Mouse (Mus musculus) large intestine, adult 2 months (tissue): ENCODE measurements around the gene Rapgef1. TPM values are rescaled to one million over a fixed set of nuclear protein-coding genes. Genes with fewer than 3 reads are reported as not detected.

ENCODE experiments used
- DNase-seq: peaks from one replicate; pipeline ENCODE4 v3.0.0-alpha.2; 2012; ENCODE audit warnings: low read depth, low spot score
- WGBS: fragments of 180-500 bp; shearing (Covaris S2); methylation state at CpG from one replicate; pipeline ENCODE4 v1.1.7; 2018; 5-methylcytosine and 5-hydroxymethylcytosine counted together
- polyA plus RNA-seq: library from polyadenylated mRNA; depleted of rRNA; stranded (reverse); fragments of >200 nt; gene quantifications from 2 replicates; pipeline ENCODE4 v1.2.3, GENCODE M21; 2012

Gene Rapgef1
- polyA plus RNA-seq, 1 experiment, result 25.0 TPM

GRCm38 (mm10) chr2:29724664-29725365 lies 105.3 kb downstream of the Rapgef1 start:
- DNase-seq, result no peak
- 47% methylated on average over 5 of the region's 5 CpGs for WGBS

DNA sequence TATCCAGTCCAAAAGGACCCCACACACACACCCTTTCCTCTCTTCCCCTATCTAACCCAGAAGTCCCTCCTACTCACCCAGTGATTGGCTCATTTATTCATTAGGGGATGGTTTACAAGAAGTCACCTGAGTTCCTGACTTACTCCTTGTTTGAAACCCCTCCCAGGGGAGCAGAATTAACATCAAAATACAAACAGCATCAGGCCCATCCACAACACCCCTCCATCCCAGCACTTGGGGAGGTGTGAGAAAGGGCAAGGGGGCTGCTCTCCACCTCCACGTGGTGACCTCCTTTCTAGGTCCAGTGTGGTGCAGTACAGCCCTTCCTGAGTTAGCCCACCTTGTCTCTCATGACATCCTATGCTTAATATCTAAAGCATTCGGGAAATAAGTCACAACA lies 110.0 kb downstream of the Rapgef1 start:
- WGBS, result 53% methylated on average over 2 of the region's 2 CpGs
- DNase-seq, result no peak

DNA sequence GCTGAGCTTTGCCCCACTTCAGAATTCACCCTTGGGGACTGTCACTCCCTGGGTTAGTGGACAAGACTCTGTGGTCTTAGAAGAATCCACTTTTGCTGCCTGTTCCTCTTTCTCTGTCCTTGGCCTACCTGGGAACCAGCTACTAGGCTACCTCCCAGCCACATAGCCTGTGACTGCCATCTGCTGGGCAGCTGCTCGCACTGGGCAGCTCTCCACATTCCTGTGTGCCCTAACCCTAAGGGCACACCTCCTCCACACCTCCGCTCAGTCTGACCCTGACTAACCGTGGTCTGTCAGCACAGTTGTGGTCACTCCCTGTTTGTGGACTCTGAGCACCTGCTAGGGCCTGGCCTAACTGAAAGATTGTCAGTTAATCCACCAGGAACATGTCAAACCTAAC lies 112.0 kb downstream of the Rapgef1 start:
- WGBS, result 51% methylated on average over 3 of the region's 3 CpGs
- DNase-seq, result no peak

DNA sequence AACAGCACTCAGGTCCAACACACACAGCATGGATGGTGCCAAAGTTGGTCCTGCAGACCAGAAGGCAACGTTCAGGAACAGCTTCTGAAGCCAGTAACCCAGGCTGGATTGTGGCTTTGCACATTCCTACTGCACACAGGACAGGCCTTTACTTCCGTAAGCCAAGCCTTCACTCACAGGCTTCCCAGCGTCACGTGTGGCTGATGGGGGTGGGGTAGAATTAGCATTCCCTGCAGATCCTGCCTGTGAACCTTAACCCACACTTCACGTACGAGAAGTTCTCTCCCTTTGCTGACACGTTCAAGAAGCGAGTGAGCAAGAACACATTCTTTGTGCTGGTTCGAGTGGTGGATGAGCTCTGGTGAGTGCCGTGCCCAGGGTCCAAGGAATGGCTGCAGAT lies 113.0 kb downstream of the Rapgef1 start:
- no peak for DNase-seq
- WGBS, result 92% methylated on average over 10 of the region's 10 CpGs

DNA sequence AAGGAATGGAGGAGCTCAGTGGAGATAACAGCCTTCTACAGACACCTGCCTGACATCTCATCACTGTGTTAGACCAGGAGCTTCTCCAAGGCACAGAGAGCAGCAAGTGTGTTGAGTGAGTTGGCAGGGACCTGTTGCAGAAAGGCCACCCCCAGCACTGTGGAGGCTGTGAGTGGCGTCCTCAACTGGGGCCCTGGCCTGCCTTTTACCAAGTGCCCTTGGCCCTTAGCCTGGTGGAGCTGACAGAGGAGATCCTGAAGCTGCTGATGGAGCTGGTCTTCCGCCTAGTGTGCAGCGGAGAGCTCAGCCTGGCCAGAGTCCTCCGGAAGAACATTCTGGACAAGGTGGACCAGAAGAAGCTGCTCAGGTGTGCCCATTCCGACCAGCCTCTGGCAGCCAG lies 113.8 kb downstream of the Rapgef1 start:
- WGBS, result 93% methylated on average over 5 of the region's 5 CpGs
- no peak for DNase-seq

DNA sequence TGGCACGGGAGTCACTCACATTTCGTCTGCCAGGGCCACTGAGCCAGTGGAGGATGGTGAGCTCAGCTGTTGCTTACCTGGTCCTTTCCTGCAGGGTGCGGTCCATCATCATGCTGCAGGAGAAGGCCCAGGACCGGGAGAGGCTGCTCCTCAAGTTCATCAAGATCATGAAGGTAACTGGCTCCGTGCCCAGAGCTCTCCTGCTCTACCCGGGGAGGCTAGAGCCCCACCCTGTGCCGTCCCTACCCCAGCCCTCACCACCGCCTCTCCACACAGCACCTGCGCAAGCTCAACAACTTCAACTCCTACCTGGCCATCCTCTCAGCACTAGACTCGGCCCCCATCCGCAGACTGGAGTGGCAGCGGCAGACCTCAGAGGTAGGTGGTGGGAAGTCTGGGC lies 116.2 kb downstream of the Rapgef1 start:
- 51% methylated on average over 12 of the region's 12 CpGs for WGBS
- no peak for DNase-seq

- no peak for DNase-seq
- 62% methylated on average over 12 of the region's 12 CpGs for WGBS
These were observed 117.8 kb downstream of the Rapgef1 start for GRCm38 (mm10) chr2:29737209-29737925.

DNA sequence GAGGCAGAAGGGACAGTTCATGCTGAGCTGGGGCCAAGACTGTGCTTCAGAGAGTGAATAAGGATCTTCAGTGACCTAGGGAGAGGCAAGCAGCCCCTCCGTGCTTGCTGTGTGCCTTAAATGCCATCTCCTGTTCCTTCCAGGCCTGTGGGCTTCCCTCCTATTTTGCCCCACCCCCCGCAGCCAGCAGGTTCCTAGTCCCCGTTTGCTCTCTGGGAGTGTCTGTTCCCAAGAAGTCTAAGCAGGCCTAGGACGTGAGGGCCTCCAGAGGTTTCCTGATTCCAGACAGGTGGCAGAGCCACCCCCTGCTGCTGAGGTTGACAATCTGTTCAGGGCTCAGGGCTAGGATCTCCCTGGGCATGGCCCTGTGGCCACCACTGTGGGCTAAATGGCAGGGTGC lies 119.3 kb downstream of the Rapgef1 start:
- WGBS, result 71% methylated on average over 4 of the region's 4 CpGs
- no peak for DNase-seq

DNA sequence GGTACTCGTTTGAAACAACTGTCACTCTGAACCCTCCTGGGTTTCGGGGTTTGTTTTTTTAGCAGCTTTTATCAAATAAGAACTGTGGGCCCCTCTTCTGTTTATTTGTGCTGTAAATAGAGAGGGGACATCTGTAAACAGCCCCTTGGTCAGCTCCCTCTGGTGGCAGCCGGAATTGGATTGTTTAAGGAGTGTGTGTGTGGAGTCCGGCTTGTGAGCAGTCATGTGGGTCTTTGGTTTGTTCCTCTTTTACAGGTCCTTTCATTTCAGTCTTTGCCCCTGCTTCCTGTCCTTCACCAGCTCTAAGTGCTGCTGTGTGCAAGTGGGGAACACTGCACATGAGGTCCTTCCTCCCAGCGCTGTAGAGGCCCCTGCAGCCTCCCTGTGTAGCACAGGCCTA lies 119.8 kb downstream of the Rapgef1 start:
- 64% methylated on average over 5 of the region's 5 CpGs for WGBS
- DNase-seq, result no peak

DNA sequence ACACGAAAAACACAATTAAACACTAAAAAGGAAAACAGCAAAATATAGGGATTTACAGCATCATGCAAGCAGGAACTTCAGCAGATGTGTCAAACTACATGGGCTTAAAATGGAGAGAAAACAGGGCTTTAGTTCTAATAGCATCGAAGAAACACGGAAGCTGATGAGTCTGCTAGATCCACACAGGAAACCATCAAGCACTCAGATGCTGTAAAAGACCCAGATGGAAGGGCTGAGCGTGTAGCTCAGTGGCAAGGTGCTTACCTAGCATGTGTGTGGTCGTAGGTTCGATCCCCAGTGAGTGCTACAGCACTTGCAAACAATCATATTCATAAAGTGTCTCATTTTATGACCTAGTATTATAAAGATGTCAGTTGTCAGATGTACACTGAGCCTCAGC lies 121.7 kb downstream of the Rapgef1 start:
- 82% methylated on average over 6 of the region's 6 CpGs for WGBS
- DNase-seq, result no peak

DNA sequence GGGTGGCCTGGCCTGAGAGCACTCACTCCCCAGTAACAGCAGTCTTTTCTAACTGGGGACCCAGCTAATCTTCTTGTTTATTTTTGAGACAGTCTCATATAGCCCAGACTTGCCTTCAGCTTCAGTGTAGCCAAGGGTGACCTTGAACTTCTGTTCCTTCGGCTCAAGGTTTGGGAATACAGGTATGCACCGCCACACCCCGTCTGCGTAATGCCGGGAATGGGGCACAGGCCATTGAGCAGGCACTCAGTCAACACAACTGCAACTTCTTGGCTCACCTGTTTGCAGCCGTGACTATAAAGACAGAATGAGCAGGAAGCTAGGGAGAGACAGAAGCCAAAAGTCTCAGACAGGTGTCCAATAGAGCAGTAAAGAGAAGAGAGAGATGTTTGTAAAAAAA lies 124.7 kb downstream of the Rapgef1 start:
- DNase-seq, result peak; percentile 44
- whole genome bisulfite sequencing, result 24% methylated on average over 6 of the region's 6 CpGs

- WGBS, result 52% methylated on average over 50 of the region's 50 CpGs
- DNase-seq, result no peak
These were observed 127.8 kb downstream of the Rapgef1 start for GRCm38 (mm10) chr2:29747188-29747782.

GRCm38 (mm10) chr2:29747852-29748251 lies 128.3 kb downstream of the Rapgef1 start:
- no peak for DNase-seq
- 79% methylated on average over 5 of the region's 5 CpGs for WGBS

- 84% methylated on average over 4 of the region's 4 CpGs for WGBS
- no peak for DNase-seq
These were observed 129.0 kb downstream of the Rapgef1 start for GRCm38 (mm10) chr2:29748499-29748898.

DNA sequence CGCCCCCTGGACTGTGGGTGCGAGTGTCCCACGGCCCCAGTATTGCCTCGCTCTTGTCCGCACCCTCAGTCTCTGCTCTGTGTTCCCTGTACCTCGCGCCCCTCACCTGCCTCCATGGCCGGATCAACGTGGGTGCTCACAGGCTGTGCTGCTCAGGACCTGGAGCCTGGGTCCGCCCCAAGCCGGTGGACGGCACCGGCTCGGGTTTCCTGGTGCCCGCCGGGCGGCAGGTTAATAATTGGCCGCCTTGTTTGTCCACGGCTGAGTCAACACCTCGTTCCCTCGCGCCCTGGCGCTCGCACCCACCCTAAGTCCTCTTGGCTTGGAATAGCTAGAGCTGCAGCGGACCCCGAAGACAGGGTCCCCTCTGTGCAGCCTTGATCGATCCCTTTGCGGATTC lies 132.0 kb downstream of the Rapgef1 start, which contains the start of gene Gm13420:
Gene Gm13420 (minus strand): TSS at position 189 of the 400 bp plus-strand sequence.
- WGBS, result 4% methylated on average over 28 of the region's 28 CpGs
- no peak for DNase-seq

- WGBS, result 95% methylated on average over 5 of the region's 5 CpGs
- no peak for DNase-seq
These were observed 132.9 kb downstream of the Rapgef1 start for GRCm38 (mm10) chr2:29752397-29752796.

DNA sequence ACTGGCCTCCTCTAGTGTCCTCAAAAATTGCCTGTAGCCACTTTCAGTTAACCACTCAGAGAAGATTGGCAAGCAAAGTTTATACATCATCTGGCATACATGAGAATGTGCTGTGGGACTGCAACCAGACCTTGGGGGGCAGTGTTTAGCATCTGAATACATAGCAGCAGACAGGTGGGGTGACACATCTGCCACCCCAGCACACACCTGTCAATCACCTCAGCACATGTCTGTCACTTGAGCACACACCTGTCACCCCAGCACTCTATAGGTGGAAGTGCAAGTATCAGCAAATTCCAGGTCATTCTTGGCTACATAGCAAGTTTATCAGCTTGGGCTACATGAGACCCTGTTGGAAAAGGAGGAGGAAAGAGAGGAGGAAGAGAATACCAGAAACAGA lies 136.2 kb downstream of the Rapgef1 start:
- no peak for DNase-seq

DNA sequence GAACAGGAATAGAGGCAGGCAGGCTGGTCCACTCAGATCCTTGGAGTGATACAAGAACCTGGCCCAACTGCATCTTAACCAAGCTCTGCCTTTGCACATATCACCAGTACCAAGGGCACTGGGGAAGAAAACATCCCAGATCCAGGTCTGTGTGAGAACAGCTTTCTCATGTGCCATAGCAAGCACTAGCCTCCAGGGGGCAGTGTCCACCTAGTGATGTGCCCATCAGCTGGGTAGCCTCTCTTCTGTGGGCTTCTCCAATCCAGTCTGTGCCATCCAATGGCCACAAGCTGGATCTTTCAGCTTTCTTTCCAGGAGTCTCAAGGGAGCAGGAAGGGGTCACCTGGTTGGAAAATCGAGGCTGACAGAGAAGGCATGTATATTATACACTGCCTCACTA lies 145.3 kb downstream of the Rapgef1 start:
- DNase-seq, result no peak
- 0% methylated on average over 1 of the region's 1 CpGs for WGBS

- 32% methylated on average over 11 of the region's 11 CpGs for WGBS
- DNase-seq, result peak; percentile 55
These were observed 148.6 kb downstream of the Rapgef1 start for GRCm38 (mm10) chr2:29767976-29768709.

DNA sequence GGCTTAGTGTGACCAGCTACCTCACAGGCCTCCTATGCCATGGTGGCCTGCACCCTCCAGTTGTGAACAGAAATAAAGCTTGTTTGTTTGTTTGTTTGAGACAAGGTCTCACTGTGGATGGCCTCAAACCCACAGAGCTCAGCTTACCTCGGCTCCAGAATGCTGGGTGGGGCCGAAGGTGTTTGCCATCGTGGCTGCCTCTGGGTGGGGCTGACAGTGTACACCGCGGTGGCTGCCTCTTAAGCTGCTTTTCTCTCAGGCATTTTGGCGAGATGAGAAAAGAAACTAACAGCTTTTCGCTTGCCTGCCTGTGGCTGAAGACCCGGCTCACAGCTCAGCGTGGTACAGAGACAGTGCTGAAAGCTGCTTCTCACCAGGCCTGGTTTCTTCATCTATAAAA lies 149.4 kb downstream of the Rapgef1 start:
- WGBS, result 24% methylated on average over 9 of the region's 9 CpGs
- DNase-seq, result no peak
